Mouse (Mus musculus) lung, adult 2 months (tissue): ENCODE results near the gene Thada. TPM values are rescaled to one million over a fixed set of nuclear protein-coding genes. Genes with fewer than 3 reads are reported as not detected.

Experiments
- DNase-seq: peaks from one replicate; pipeline ENCODE4 v3.0.0; 2022
- H3K4me1 ChIP-seq: fragments of 200-500 bp; 2 replicates; pipeline ENCODE4 v1.6.1; 2011; ENCODE audit warnings: low read length; ENCODE audit not compliant: control insufficient read depth, insufficient read depth
- H3K4me3 ChIP-seq: fragments of 200-500 bp; replicated peaks from 2 replicates; pipeline ENCODE3; 2011; ENCODE audit warnings: low read depth, mild to moderate bottlenecking, control low read depth, low read length; ENCODE audit errors: extremely low read depth
- CTCF ChIP-seq: fragments of 200-500 bp; IDR thresholded peaks from 2 replicates; pipeline ENCODE4 v1.5.1; 2011; ENCODE audit warnings: mild to moderate bottlenecking, low read length, control low read depth; ENCODE audit not compliant: insufficient read depth
- POLR2A ChIP-seq: fragments of 200-500 bp; IDR thresholded peaks from 2 replicates; pipeline ENCODE4 v1.6.1; 2011; ENCODE audit warnings: low read depth, mild to moderate bottlenecking, control low read depth, low read length, borderline replicate concordance; ENCODE audit errors: extremely low read depth
- WGBS: fragments of 180-500 bp; shearing (Covaris S2); methylation state at CpG from one replicate; pipeline ENCODE4 v1.1.7; 2018; 5-methylcytosine and 5-hydroxymethylcytosine counted together
- polyA plus RNA-seq: library from polyadenylated mRNA; depleted of rRNA; stranded (reverse); fragments of >200 nt; gene quantifications from 2 replicates; pipeline ENCODE4 v1.2.3, GENCODE M21; 2012

Gene Thada
- polyA plus RNA-seq, 1 experiment, result 12.8 TPM

- DNase-seq, result no peak
- 79% methylated on average over 6 of the region's 6 CpGs for WGBS
- peaks cover 3% of the 10 kb centered on the region; the same call in 1 of the 2 replicates for H3K4me1 ChIP-seq
- no peak overlapping the region for H3K4me3 ChIP-seq
- TF ChIP-seq CTCF (peak; percentile 4; the same call in 1 of the 2 replicates), POLR2A (no peak)
Observed at GRCm38 (mm10) chr17:84385696-84386095, 80.3 kb downstream of the Thada start.

- Histone ChIP-seq H3K4me1 (no peaks in the 10 kb centered on the region), H3K4me3 (no peak overlapping the region)
- peak; percentile 23; the same call in 1 of the 2 replicates for TF ChIP-seq CTCF
- no peak for TF ChIP-seq POLR2A
- no peak for DNase-seq
Observed at GRCm38 (mm10) chr17:84384661-84385060, 81.3 kb downstream of the Thada start.

- WGBS, result 95% methylated on average over 9 of the region's 9 CpGs
- Histone ChIP-seq H3K4me3 (no peak overlapping the region), H3K4me1 (no peaks in the 10 kb centered on the region)
- no peak for DNase-seq
- TF ChIP-seq POLR2A (no peak), CTCF (no peak)
Observed at GRCm38 (mm10) chr17:84380340-84380739, 85.7 kb downstream of the Thada start.

GRCm38 (mm10) chr17:84376882-84377281 is 89.1 kb downstream of the Thada start:
- WGBS, result 92% methylated on average over 4 of the region's 4 CpGs
- Histone ChIP-seq H3K4me3 (no peak overlapping the region), H3K4me1 (0 out of 2 replicates have a peak, but pooled peaks cover 2% of the 10 kb centered on the region)
- TF ChIP-seq CTCF, result no peak
- no peak for TF ChIP-seq POLR2A
- DNase-seq, result no peak

- WGBS, result 76% methylated on average over 6 of the region's 6 CpGs
- 0 out of 2 replicates have a peak, but pooled peaks cover 4% of the 10 kb centered on the region for H3K4me1 ChIP-seq
- TF ChIP-seq POLR2A, result no peak
- TF ChIP-seq CTCF, result no peak
- DNase-seq, result no peak
- no peak overlapping the region for H3K4me3 ChIP-seq
Observed at GRCm38 (mm10) chr17:84372411-84373045, 93.5 kb downstream of the Thada start.

GRCm38 (mm10) chr17:84370385-84370784 is 95.6 kb downstream of the Thada start:
- 85% methylated on average over 5 of the region's 5 CpGs for WGBS
- Histone ChIP-seq H3K4me1 (peaks cover 11% of the 10 kb centered on the region; the same call in 1 of the 2 replicates), H3K4me3 (no peak overlapping the region)
- DNase-seq, result no peak
- TF ChIP-seq POLR2A (no peak), CTCF (no peak)

GRCm38 (mm10) chr17:84369769-84370168 is 96.2 kb downstream of the Thada start:
- Histone ChIP-seq H3K4me1 (peaks cover 13% of the 10 kb centered on the region), H3K4me3 (no peak overlapping the region)
- no peak for TF ChIP-seq POLR2A
- TF ChIP-seq CTCF, result no peak
- 68% methylated on average over 3 of the region's 3 CpGs for WGBS
- DNase-seq, result no peak

GRCm38 (mm10) chr17:84368213-84369014 is 97.6 kb downstream of the Thada start:
- Histone ChIP-seq H3K4me1 (peaks cover 13% of the 10 kb centered on the region), H3K4me3 (no peak overlapping the region)
- 57% methylated on average over 11 of the region's 11 CpGs for WGBS
- TF ChIP-seq POLR2A, result no peak
- no peak for TF ChIP-seq CTCF
- DNase-seq, result no peak

GRCm38 (mm10) chr17:84367663-84368062 is 98.3 kb downstream of the Thada start:
- H3K4me3 ChIP-seq, result no peak overlapping the region
- DNase-seq, result no peak
- H3K4me1 ChIP-seq, result peaks cover 17% of the 10 kb centered on the region
- WGBS, result 38% methylated on average over 3 of the region's 3 CpGs
- no peak for TF ChIP-seq CTCF
- TF ChIP-seq POLR2A, result no peak

GRCm38 (mm10) chr17:84365791-84366301 is 100.2 kb downstream of the Thada start:
- WGBS, result 37% methylated on average over 6 of the region's 6 CpGs
- Histone ChIP-seq H3K4me3 (no peak overlapping the region), H3K4me1 (peaks cover 14% of the 10 kb centered on the region)
- no peak for TF ChIP-seq CTCF
- TF ChIP-seq POLR2A, result no peak
- no peak for DNase-seq
